Mouse (Mus musculus): ENCODE results near the gene Amt. TPM values are rescaled to one million over a fixed set of nuclear protein-coding genes. Genes with fewer than 3 reads are reported as not detected.

Amt gene
- polyA plus RNA-seq, 1 experiment: 4.3 TPM

DNA sequence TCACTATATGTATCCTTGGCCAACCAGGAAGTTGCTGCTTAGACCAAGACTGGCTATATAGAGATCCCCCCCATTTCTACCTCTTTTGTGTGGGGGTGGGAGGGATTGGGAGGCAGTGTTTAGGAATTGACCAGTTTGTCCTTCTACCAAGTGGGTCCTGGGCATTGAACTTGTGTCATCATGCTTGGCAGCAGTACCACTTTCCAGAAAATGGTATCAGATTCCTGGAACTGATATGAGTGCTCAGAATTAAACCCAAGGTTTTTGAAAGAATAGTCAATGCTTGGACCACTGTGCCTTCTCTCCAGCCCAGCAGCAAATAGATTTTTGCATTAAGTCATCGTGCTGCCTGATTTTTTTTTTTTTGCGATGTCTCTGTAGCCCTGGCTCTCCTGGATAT is 29.2 kb downstream of the Amt start:
- Histone ChIP-seq H3K4me3 (ENCODE audit: control insufficient read depth, low read depth, low read length) (no peak overlapping the region), H3K27ac (ENCODE audit: control insufficient read depth, insufficient read depth, low read depth, low read length) (no peak overlapping the region), H3K36me3 (ENCODE audit: control insufficient read depth, insufficient read depth, low read length) (no peaks in the 10 kb centered on the region; the same call in 1 of the 2 replicates), H3K27me3 (ENCODE audit: control insufficient read depth, insufficient read depth, low read length) (no peaks in the 10 kb centered on the region), H3K4me1 (ENCODE audit: control insufficient read depth, insufficient read depth, low read length) (no peaks in the 10 kb centered on the region)
- no peak for TF ChIP-seq CTCF (IDR thresholded peaks at IDR 0.05; ENCODE audit: control insufficient read depth, insufficient read depth, insufficient replicate concordance, low read depth, low read length)
- no peak for TF ChIP-seq POLR2A (IDR thresholded peaks at IDR 0.05; ENCODE audit: control insufficient read depth, low read depth, low read length)

DNA sequence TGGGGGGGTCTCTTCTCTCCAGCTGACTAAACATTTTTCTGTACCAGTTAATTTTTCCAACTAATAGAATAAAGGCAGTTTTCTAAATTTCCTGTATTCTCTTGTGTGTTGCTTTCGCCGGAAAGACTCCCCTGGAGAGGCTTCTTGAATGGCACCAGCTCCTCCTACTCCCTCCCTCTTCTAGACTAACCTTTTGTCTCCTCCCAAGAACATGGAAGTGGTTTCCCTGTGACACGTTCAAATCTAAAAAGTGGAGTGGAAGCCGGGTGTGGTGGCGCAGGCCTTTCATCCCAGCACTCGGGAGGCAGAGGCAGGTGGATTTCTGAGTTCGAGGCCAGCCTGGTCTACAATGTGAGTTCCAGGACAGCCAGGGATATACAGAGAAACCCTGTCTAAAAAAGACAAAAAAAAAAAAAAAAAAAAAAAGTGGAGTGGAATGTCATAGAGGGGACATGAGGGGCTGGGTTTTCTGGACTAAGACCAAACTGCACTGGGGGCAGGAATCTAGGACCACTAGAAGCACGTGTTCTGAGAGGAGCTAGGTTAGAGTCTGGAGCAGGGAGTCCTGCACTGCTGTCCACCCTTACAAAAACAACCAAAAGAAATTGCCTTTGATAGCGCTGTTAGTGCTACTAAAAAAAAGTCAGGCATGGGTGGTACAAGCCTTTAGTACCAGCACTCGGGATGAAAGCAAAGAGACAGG is 41.3 kb downstream of the Amt start:
- H3K27me3 ChIP-seq (ENCODE audit: control insufficient read depth, insufficient read depth, low read length): no peaks in the 10 kb centered on the region
- peaks cover 13% of the 10 kb centered on the region for H3K4me1 ChIP-seq (ENCODE audit: control insufficient read depth, insufficient read depth, low read length)
- peaks cover 3% of the 10 kb centered on the region; the same call in 1 of the 2 replicates for H3K36me3 ChIP-seq (ENCODE audit: control insufficient read depth, insufficient read depth, low read length)
- H3K27ac ChIP-seq (ENCODE audit: control insufficient read depth, insufficient read depth, low read depth, low read length): peak overlapping the region; percentile 32; the same call in 1 of the 2 replicates
- no peak overlapping the region for H3K4me3 ChIP-seq (ENCODE audit: control insufficient read depth, low read depth, low read length)
- TF ChIP-seq POLR2A (IDR thresholded peaks at IDR 0.05; ENCODE audit: control insufficient read depth, low read depth, low read length) (no peak), CTCF (IDR thresholded peaks at IDR 0.05; ENCODE audit: control insufficient read depth, insufficient read depth, insufficient replicate concordance, low read depth, low read length) (no peak)

DNA sequence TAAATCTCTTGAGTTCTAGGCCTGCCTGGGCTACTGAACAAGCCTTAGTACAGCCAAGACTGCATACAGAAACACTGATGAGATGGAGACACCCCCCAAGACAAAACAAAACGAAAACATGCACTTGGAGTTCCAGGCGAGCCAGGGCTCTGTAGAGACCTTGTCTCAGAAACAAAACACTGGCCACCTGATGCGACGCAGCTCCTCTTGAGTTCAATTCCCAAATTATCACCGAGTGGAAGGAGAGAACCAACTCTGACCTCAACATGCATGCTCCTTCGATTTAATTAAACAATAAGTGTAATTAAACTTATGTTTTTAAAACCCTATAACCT is 41.9 kb downstream of the Amt start:
- H3K4me1 ChIP-seq (ENCODE audit: control insufficient read depth, insufficient read depth, low read length): peaks cover 13% of the 10 kb centered on the region
- H3K27ac ChIP-seq (ENCODE audit: control insufficient read depth, insufficient read depth, low read depth, low read length): peak overlapping the region; percentile 32; the same call in 1 of the 2 replicates
- H3K27me3 ChIP-seq (ENCODE audit: control insufficient read depth, insufficient read depth, low read length): no peaks in the 10 kb centered on the region
- no peak overlapping the region; the same call in 1 of the 2 replicates for H3K4me3 ChIP-seq (ENCODE audit: control insufficient read depth, low read depth, low read length)
- TF ChIP-seq CTCF (IDR thresholded peaks at IDR 0.05; ENCODE audit: control insufficient read depth, insufficient read depth, insufficient replicate concordance, low read depth, low read length): no peak
- no peak for TF ChIP-seq POLR2A (IDR thresholded peaks at IDR 0.05; ENCODE audit: control insufficient read depth, low read depth, low read length)
- H3K36me3 ChIP-seq (ENCODE audit: control insufficient read depth, insufficient read depth, low read length): peaks cover under 1% of the 10 kb centered on the region; the same call in 1 of the 2 replicates

- Histone ChIP-seq H3K36me3 (ENCODE audit: control insufficient read depth, insufficient read depth, low read length) (no peaks in the 10 kb centered on the region; the same call in 1 of the 2 replicates), H3K4me1 (ENCODE audit: control insufficient read depth, insufficient read depth, low read length) (peaks cover 13% of the 10 kb centered on the region), H3K27me3 (ENCODE audit: control insufficient read depth, insufficient read depth, low read length) (no peaks in the 10 kb centered on the region), H3K27ac (ENCODE audit: control insufficient read depth, insufficient read depth, low read depth, low read length) (peak within 1 kb of the TSS; percentile 88), H3K4me3 (ENCODE audit: control insufficient read depth, low read depth, low read length) (peak within 1 kb of the TSS; percentile 93)
- peak; percentile 93 for TF ChIP-seq POLR2A (IDR thresholded peaks at IDR 0.05; ENCODE audit: control insufficient read depth, low read depth, low read length)
- TF ChIP-seq CTCF (IDR thresholded peaks at IDR 0.05; ENCODE audit: control insufficient read depth, insufficient read depth, insufficient replicate concordance, low read depth, low read length): no peak
Measured at GRCm38 (mm10) chr9:108338886-108339781, 42.5 kb downstream of the Amt start, which contains the start of gene Gpx1. Gene Gpx1 (plus strand): TSS chr9:108338903.

- H3K27ac ChIP-seq (ENCODE audit: control insufficient read depth, insufficient read depth, low read depth, low read length): peak overlapping the region; percentile 88
- peaks cover 13% of the 10 kb centered on the region for H3K4me1 ChIP-seq (ENCODE audit: control insufficient read depth, insufficient read depth, low read length)
- H3K27me3 ChIP-seq (ENCODE audit: control insufficient read depth, insufficient read depth, low read length): no peaks in the 10 kb centered on the region
- TF ChIP-seq CTCF (IDR thresholded peaks at IDR 0.05; ENCODE audit: control insufficient read depth, insufficient read depth, insufficient replicate concordance, low read depth, low read length) (no peak), POLR2A (IDR thresholded peaks at IDR 0.05; ENCODE audit: control insufficient read depth, low read depth, low read length) (no peak)
- H3K36me3 ChIP-seq (ENCODE audit: control insufficient read depth, insufficient read depth, low read length): no peaks in the 10 kb centered on the region; the same call in 1 of the 2 replicates
- H3K4me3 ChIP-seq (ENCODE audit: control insufficient read depth, low read depth, low read length): peak overlapping the region; percentile 93
Measured at GRCm38 (mm10) chr9:108339886-108340257, 43.2 kb downstream of the Amt start.

- no peaks in the 10 kb centered on the region for H3K27me3 ChIP-seq (ENCODE audit: control insufficient read depth, insufficient read depth, low read length)
- no peak overlapping the region for H3K27ac ChIP-seq (ENCODE audit: control insufficient read depth, insufficient read depth, low read depth, low read length)
- H3K36me3 ChIP-seq (ENCODE audit: control insufficient read depth, insufficient read depth, low read length): no peaks in the 10 kb centered on the region
- peak overlapping the region; percentile 93; the same call in 1 of the 2 replicates for H3K4me3 ChIP-seq (ENCODE audit: control insufficient read depth, low read depth, low read length)
- peaks cover 13% of the 10 kb centered on the region for H3K4me1 ChIP-seq (ENCODE audit: control insufficient read depth, insufficient read depth, low read length)
- TF ChIP-seq POLR2A (IDR thresholded peaks at IDR 0.05; ENCODE audit: control insufficient read depth, low read depth, low read length) (no peak), CTCF (IDR thresholded peaks at IDR 0.05; ENCODE audit: control insufficient read depth, insufficient read depth, insufficient replicate concordance, low read depth, low read length) (no peak)
Measured at GRCm38 (mm10) chr9:108340258-108341138, 43.8 kb downstream of the Amt start.
